In genomic region chr6:48178360-48179120, GRCm38 (mm10) we compare ENCODE assay signal across 13 mouse cellular contexts.
DNase-seq lines count a peak whose midpoint lies in the region; ATAC-seq lines count a peak whose summit lies in the region.
"Had no signal": no experiment of that assay in that cellular context is flagged by ENCODE, and none has a peak within 500 bp of the region (broad histone marks: within the 10 kb centered on the region; RNA-seq: fewer than 3 reads in every experiment).

No protein-coding gene starts in this region.

- no peak for ATAC-seq in forebrain, embryonic 12.5 days (ENCODE audit: low FRiP score)
- ATAC-seq: lung, postnatal 0 days had no signal

- no peaks in the 10 kb centered on the region for H3K9me3 ChIP-seq in forebrain, embryonic 12.5 days
- H3K9me3 ChIP-seq in limb, embryonic 10.5 days (replicated peaks): no peaks in the 10 kb centered on the region
- H3K9me3 ChIP-seq: heart, embryonic 13.5 days; kidney, embryonic 15.5 days had no signal

- H3K4me1 ChIP-seq in forebrain, embryonic 12.5 days: 0 out of 2 replicates have a peak, but pooled peaks cover 4% of the 10 kb centered on the region
- H3K4me1 ChIP-seq in limb, embryonic 10.5 days: peaks cover 5% of the 10 kb centered on the region; the same call in 1 of the 2 replicates
- H3K4me1 ChIP-seq: heart, embryonic 13.5 days; kidney, embryonic 15.5 days had no signal

- peak; percentile 18 for DNase-seq in left cerebral cortex, postnatal 4 days
- no peak for DNase-seq in left cerebral cortex, adult 11 months (ENCODE audit: low spot score)
- peak; percentile 30 for DNase-seq in limb, embryonic 10.5 days (ENCODE audit: low spot score)
- DNase-seq in retina, embryonic 14.5 days (ENCODE audit: low spot score): peak; percentile 16
- DNase-seq in thymus, postnatal 4 days: no peak
- DNase-seq in yolk sac, embryonic 10.5 days (ENCODE audit: low spot score): no peak
- no peak for DNase-seq in c-Kit-positive CD71-positive TER-119-positive erythroid progenitor cells, embryonic 14.5 days (ENCODE audit: low spot score)

- no peak overlapping the region for H3K4me2 ChIP-seq in forebrain, embryonic 12.5 days
- H3K4me2 ChIP-seq: heart, embryonic 13.5 days; kidney, embryonic 15.5 days had no signal

- 0 out of 2 replicates have a peak overlapping the region, but pooled peaks have one; percentile 2 for H3K27ac ChIP-seq in forebrain, embryonic 12.5 days
- H3K27ac ChIP-seq in limb, embryonic 10.5 days: peak overlapping the region; percentile 61
- H3K27ac ChIP-seq: heart, embryonic 13.5 days; kidney, embryonic 15.5 days had no signal

- H3K4me3 ChIP-seq in forebrain, embryonic 12.5 days (replicated peaks): no peak overlapping the region
- no peak overlapping the region for H3K4me3 ChIP-seq in limb, embryonic 10.5 days
- H3K4me3 ChIP-seq: erythroblast, embryonic 14.5 days; heart, embryonic 13.5 days; kidney, embryonic 15.5 days; myocyte had no signal

- H3K9ac ChIP-seq in forebrain, embryonic 12.5 days: 0 out of 2 replicates have a peak overlapping the region, but pooled peaks have one; percentile 17
- H3K9ac ChIP-seq: heart, embryonic 13.5 days; kidney, embryonic 15.5 days had no signal

- intact Hi-C loops in left cerebral cortex, postnatal 4 days (cut with DNase I): loop anchor here (5.0 kb wide), 3 partner anchors 219 to 464 kb away; partner anchors contain the start of gene Krba1

- no peaks in the 10 kb centered on the region for H3K27me3 ChIP-seq in forebrain, embryonic 12.5 days
- no peaks in the 10 kb centered on the region for H3K27me3 ChIP-seq in limb, embryonic 10.5 days (ENCODE audit: low read depth, poor library complexity, severe bottlenecking)
- H3K27me3 ChIP-seq: heart, embryonic 13.5 days; kidney, embryonic 15.5 days had no signal

- 55% methylated on average over 3 of the region's 3 CpGs for WGBS in forebrain, embryonic 12.5 days
- WGBS in limb, embryonic 10.5 days: 63% methylated on average over 3 of the region's 3 CpGs

- H3K36me3 ChIP-seq in forebrain, embryonic 12.5 days (replicated peaks): no peaks in the 10 kb centered on the region
- no peaks in the 10 kb centered on the region for H3K36me3 ChIP-seq in limb, embryonic 10.5 days
- H3K36me3 ChIP-seq: heart, embryonic 13.5 days; kidney, embryonic 15.5 days had no signal

Comparison
In these comparisons a context has a peak if more than half of its experiments do, and no peak if none do; other contexts are left out.
1. DNase-seq: peak in left cerebral cortex, postnatal 4 days (single experiment), limb, embryonic 10.5 days (single experiment) and retina, embryonic 14.5 days (single experiment); none in left cerebral cortex, adult 11 months (single experiment), thymus, postnatal 4 days (single experiment), yolk sac, embryonic 10.5 days (single experiment) and c-Kit-positive CD71-positive TER-119-positive erythroid progenitor cells, embryonic 14.5 days (single experiment).